Mouse (Mus musculus): ENCODE data around the gene Akt2. TPM values are rescaled to one million over a fixed set of nuclear protein-coding genes. Genes with fewer than 3 reads are reported as not detected.
A peak's percentile ranks its signal among the peaks of the same experiment; 100 is the strongest.

Gene Akt2
- polyA plus RNA-seq, 1 experiment = 139 TPM

DNA sequence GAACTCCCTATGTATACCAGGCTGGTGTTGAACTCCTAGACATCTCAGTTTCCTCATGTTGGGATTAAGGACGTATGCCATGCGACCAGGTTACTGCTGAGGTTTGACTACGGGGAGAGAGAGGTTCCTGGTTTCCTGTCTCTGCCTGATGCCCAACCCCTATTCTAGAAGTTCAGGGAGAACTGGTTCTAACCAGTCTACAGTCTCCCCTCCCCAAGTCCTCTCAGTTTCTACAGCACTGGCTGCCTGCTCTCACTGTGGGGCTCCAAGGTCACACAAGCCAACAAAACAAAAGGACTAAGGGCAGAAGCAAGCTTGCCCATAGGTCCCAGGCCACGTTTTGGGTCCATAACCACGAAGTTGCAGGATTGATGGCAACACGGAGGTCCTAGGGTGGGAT is 41.8 kb upstream of the Akt2 start:
- DNase-seq = no peak
- WGBS = 62% methylated on average over 6 of the region's 6 CpGs
- Histone ChIP-seq H3K4me1 (replicated peaks; ENCODE audit: control insufficient read depth, insufficient read depth, low read length) (peaks cover 19% of the 10 kb centered on the region), H3K27ac (ENCODE audit: control insufficient read depth, insufficient read depth, low read length) (no peak overlapping the region), H3K4me3 (ENCODE audit: control insufficient read depth, insufficient read depth, low read length) (no peak overlapping the region), H3K27me3 (ENCODE audit: control insufficient read depth, insufficient read depth, low read length) (no peaks in the 10 kb centered on the region), H3K36me3 (ENCODE audit: control insufficient read depth, insufficient read depth, low read length) (no peaks in the 10 kb centered on the region)
- no peak for TF ChIP-seq CTCF (IDR thresholded peaks at IDR 0.05; ENCODE audit: borderline replicate concordance, control insufficient read depth, extremely low read depth, insufficient read depth, low read length, poor library complexity)
- TF ChIP-seq POLR2A (IDR thresholded peaks at IDR 0.05; ENCODE audit: control insufficient read depth, extremely low read depth, insufficient read depth, low read length, poor library complexity) = no peak

DNA sequence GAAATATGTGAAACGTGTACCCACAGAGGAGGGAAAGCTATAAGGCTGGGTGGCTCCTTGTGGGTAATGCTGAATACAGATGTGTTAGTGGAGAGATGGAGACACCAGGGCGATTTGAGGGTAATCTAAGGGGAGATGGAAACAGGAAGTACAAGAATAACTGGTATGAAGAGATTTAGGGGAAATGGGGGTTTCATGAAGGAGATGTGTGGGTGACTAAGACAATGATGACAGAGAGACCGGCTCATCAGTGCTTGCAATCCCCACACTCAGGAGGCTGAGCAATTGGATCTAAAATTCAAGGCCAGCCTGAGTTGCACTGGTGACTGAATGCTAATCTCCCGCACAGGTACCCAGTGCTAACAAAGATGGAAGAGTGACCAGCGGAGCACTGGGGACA is 39.3 kb upstream of the Akt2 start:
- no peaks in the 10 kb centered on the region for H3K27me3 ChIP-seq (ENCODE audit: control insufficient read depth, insufficient read depth, low read length)
- H3K4me3 ChIP-seq (ENCODE audit: control insufficient read depth, insufficient read depth, low read length) = no peak overlapping the region
- DNase-seq = no peak
- TF ChIP-seq POLR2A (IDR thresholded peaks at IDR 0.05; ENCODE audit: control insufficient read depth, extremely low read depth, insufficient read depth, low read length, poor library complexity) (no peak), CTCF (IDR thresholded peaks at IDR 0.05; ENCODE audit: borderline replicate concordance, control insufficient read depth, extremely low read depth, insufficient read depth, low read length, poor library complexity) (no peak)
- H3K27ac ChIP-seq (ENCODE audit: control insufficient read depth, insufficient read depth, low read length) = no peak overlapping the region
- H3K36me3 ChIP-seq (ENCODE audit: control insufficient read depth, insufficient read depth, low read length) = no peaks in the 10 kb centered on the region
- H3K4me1 ChIP-seq (replicated peaks; ENCODE audit: control insufficient read depth, insufficient read depth, low read length) = peaks cover 6% of the 10 kb centered on the region; the same call in 1 of the 2 replicates
- 61% methylated on average over 5 of the region's 5 CpGs for WGBS

DNA sequence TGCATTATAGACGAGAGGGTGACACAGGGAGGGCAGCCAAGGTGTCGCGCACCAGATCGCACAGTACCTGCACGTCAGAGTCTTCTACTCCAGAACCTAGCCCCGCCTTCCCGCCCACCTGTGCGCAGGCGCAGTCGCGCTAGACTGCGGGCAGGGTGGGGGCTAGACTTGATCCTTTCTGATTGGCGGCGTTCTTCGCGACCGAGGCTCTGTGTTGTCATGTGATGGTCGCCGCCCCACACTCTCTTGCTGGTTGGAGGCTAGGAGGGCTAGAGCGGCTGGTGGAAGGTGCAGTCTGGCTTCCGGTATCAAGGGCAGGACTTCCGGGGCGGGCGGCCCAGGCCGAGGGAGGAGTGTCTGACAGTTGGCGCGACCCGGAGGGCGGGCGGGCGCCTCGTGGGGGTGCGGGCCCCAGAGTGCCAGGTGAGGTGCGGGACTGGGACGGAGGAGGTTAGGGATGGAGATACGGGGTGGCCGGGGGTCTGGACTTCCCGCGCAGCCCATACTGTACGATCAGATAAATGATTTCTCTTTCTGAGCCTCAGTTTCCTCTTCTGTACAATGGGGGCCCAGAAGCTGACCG is 38.3 kb upstream of the Akt2 start, which contains the start of the genes Pld3 and 2310022A10Rik:
Gene Pld3 (minus strand): TSS at position 288 of the 583 bp plus-strand sequence.
Gene 2310022A10Rik (plus strand): TSS at position 303 of the 583 bp plus-strand sequence.
- WGBS = 1% methylated on average over 36 of the region's 41 CpGs
- no peaks in the 10 kb centered on the region for H3K27me3 ChIP-seq (ENCODE audit: control insufficient read depth, insufficient read depth, low read length)
- H3K4me3 ChIP-seq (ENCODE audit: control insufficient read depth, insufficient read depth, low read length) = peak within 1 kb of the TSS; percentile 57
- peaks cover 6% of the 10 kb centered on the region; the same call in 1 of the 2 replicates for H3K4me1 ChIP-seq (replicated peaks; ENCODE audit: control insufficient read depth, insufficient read depth, low read length)
- peak; percentile 96 for DNase-seq
- TF ChIP-seq POLR2A (IDR thresholded peaks at IDR 0.05; ENCODE audit: control insufficient read depth, extremely low read depth, insufficient read depth, low read length, poor library complexity) (peak; percentile 71; the same call in 1 of the 2 replicates), CTCF (IDR thresholded peaks at IDR 0.05; ENCODE audit: borderline replicate concordance, control insufficient read depth, extremely low read depth, insufficient read depth, low read length, poor library complexity) (peak; percentile 58; the same call in 1 of the 2 replicates)
- no peak within 1 kb of the TSS for H3K27ac ChIP-seq (ENCODE audit: control insufficient read depth, insufficient read depth, low read length)
- no peaks in the 10 kb centered on the region for H3K36me3 ChIP-seq (ENCODE audit: control insufficient read depth, insufficient read depth, low read length)

GRCm38 (mm10) chr7:27560291-27560887 is 31.0 kb upstream of the Akt2 start:
- Histone ChIP-seq H3K36me3 (ENCODE audit: control insufficient read depth, insufficient read depth, low read length) (peaks cover 6% of the 10 kb centered on the region), H3K27ac (ENCODE audit: control insufficient read depth, insufficient read depth, low read length) (no peak overlapping the region), H3K27me3 (ENCODE audit: control insufficient read depth, insufficient read depth, low read length) (no peaks in the 10 kb centered on the region), H3K4me3 (ENCODE audit: control insufficient read depth, insufficient read depth, low read length) (no peak overlapping the region), H3K4me1 (replicated peaks; ENCODE audit: control insufficient read depth, insufficient read depth, low read length) (no peaks in the 10 kb centered on the region)
- WGBS = 84% methylated on average over 8 of the region's 8 CpGs
- no peak for DNase-seq
- no peak for TF ChIP-seq CTCF (IDR thresholded peaks at IDR 0.05; ENCODE audit: borderline replicate concordance, control insufficient read depth, extremely low read depth, insufficient read depth, low read length, poor library complexity)
- TF ChIP-seq POLR2A (IDR thresholded peaks at IDR 0.05; ENCODE audit: control insufficient read depth, extremely low read depth, insufficient read depth, low read length, poor library complexity) = no peak

DNA sequence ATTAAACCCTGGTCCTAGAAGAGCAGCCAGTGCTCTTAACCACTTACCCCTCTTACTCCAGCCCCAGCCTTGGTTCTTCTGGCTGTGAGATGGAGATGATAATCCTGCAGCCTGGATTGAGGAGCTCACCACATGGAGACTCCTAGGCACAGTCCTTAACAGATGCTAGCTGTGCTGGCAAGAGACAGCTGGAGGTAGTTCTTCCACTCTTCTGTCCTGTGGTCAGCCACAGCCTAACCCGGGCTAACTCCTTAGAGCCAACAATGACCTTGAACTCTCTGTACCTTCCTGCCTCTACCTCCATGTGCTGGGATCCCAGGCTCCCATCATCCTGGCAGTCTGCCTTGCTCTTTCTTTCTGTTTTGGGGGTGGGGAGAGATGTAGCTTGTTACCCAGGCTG is 30.4 kb upstream of the Akt2 start:
- DNase-seq = no peak
- Histone ChIP-seq H3K4me3 (ENCODE audit: control insufficient read depth, insufficient read depth, low read length) (no peak overlapping the region), H3K27ac (ENCODE audit: control insufficient read depth, insufficient read depth, low read length) (no peak overlapping the region), H3K36me3 (ENCODE audit: control insufficient read depth, insufficient read depth, low read length) (peaks cover 6% of the 10 kb centered on the region), H3K27me3 (ENCODE audit: control insufficient read depth, insufficient read depth, low read length) (no peaks in the 10 kb centered on the region), H3K4me1 (replicated peaks; ENCODE audit: control insufficient read depth, insufficient read depth, low read length) (no peaks in the 10 kb centered on the region)
- TF ChIP-seq CTCF (IDR thresholded peaks at IDR 0.05; ENCODE audit: borderline replicate concordance, control insufficient read depth, extremely low read depth, insufficient read depth, low read length, poor library complexity) = no peak
- TF ChIP-seq POLR2A (IDR thresholded peaks at IDR 0.05; ENCODE audit: control insufficient read depth, extremely low read depth, insufficient read depth, low read length, poor library complexity) = no peak
- WGBS = 89% methylated on average over 1 of the region's 1 CpGs

DNA sequence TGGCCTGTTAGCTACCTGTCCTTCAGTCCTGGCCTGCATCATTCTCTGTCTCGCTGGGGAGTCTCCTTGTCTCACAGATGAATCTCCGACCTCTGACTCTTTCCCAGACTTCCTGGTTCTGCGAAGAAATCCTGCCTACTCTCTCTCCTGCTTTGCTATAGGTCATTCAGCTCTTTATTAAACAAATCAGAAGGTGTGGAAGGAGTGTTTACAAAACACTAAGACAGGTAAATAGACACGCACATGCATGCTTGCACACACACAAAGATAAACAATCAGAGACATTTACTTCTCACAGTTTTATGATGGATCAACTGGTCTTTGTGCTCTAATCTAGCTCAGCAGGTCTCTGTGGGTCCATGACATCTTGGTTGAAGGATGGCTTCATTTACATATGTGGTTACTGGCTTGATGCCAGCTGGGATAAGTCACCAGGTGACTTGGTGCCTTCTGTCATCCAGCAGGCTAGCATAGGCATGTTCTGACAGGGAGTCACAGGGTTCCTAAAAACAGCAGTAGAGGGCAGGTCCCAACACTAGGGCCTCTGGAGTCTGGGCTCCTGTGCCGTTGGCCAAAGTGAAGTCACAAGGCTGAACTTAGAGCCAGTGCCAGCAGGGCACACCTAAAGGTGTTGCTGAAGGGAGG is 21.6 kb upstream of the Akt2 start:
- DNase-seq = no peak
- TF ChIP-seq POLR2A (IDR thresholded peaks at IDR 0.05; ENCODE audit: control insufficient read depth, extremely low read depth, insufficient read depth, low read length, poor library complexity) (no peak), CTCF (IDR thresholded peaks at IDR 0.05; ENCODE audit: borderline replicate concordance, control insufficient read depth, extremely low read depth, insufficient read depth, low read length, poor library complexity) (no peak)
- Histone ChIP-seq H3K27ac (ENCODE audit: control insufficient read depth, insufficient read depth, low read length) (no peak overlapping the region), H3K36me3 (ENCODE audit: control insufficient read depth, insufficient read depth, low read length) (peaks cover 22% of the 10 kb centered on the region), H3K4me1 (replicated peaks; ENCODE audit: control insufficient read depth, insufficient read depth, low read length) (no peaks in the 10 kb centered on the region), H3K4me3 (ENCODE audit: control insufficient read depth, insufficient read depth, low read length) (no peak overlapping the region), H3K27me3 (ENCODE audit: control insufficient read depth, insufficient read depth, low read length) (no peaks in the 10 kb centered on the region)
- WGBS = 95% methylated on average over 5 of the region's 5 CpGs

Measured in thymus, adult 2 months (tissue).